Comparison of ENCODE assay signal across 23 mouse cellular contexts in genomic region chr10:39468576-39468975, GRCm38 (mm10).
DNase-seq lines count a peak whose midpoint lies in the region; ATAC-seq and TF ChIP-seq lines count a peak whose summit lies in the region.
"Had no signal": no experiment of that assay in that cellular context is flagged by ENCODE, and none has a peak within 500 bp of the region (broad histone marks: within the 10 kb centered on the region; RNA-seq: fewer than 3 reads in every experiment).

No protein-coding gene starts in this region.

- no peak overlapping the region for H3K4me3 ChIP-seq in thymus, adult 2 months (ENCODE audit: control insufficient read depth, insufficient read depth, low read length)
- no peak overlapping the region for H3K4me3 ChIP-seq in forebrain, embryonic 10.5 days
- H3K4me3 ChIP-seq: embryonic facial prominence, embryonic 10.5 days; embryonic facial prominence, embryonic 12.5 days; forebrain, embryonic 12.5 days had no signal

- 65% methylated on average over 3 of the region's 3 CpGs for WGBS in thymus, adult 2 months
- 81% methylated on average over 3 of the region's 3 CpGs for WGBS in forebrain, embryonic 10.5 days

- H3K27me3 ChIP-seq in thymus, adult 2 months (ENCODE audit: control insufficient read depth, insufficient read depth, low read length) = no peaks in the 10 kb centered on the region
- H3K27me3 ChIP-seq in forebrain, embryonic 10.5 days (ENCODE audit: poor library complexity, severe bottlenecking) = no peaks in the 10 kb centered on the region
- H3K27me3 ChIP-seq: CH12.LX; embryonic facial prominence, embryonic 12.5 days; forebrain, embryonic 12.5 days; Patski had no signal

- H3K9me3 ChIP-seq in forebrain, embryonic 10.5 days = no peaks in the 10 kb centered on the region
- H3K9me3 ChIP-seq: embryonic facial prominence, embryonic 10.5 days; embryonic facial prominence, embryonic 12.5 days; forebrain, embryonic 12.5 days; G1E had no signal

- no peak for DNase-seq in thymus, adult 2 months
- DNase-seq in thymus, postnatal 10 days (ENCODE audit: low spot score in 2 of 2) = no peak
- peak; percentile 39 for DNase-seq in thymus, postnatal 14 days
- DNase-seq in thymus, adult 18-20 months = no peak
- peak; percentile 71 for DNase-seq in induced T-regulatory cell, adult 2 months (ENCODE audit: low read depth)
- no peak for DNase-seq in forebrain, embryonic 10.5 days (ENCODE audit: extremely low spot score, low spot score)
- DNase-seq: adrenal gland, adult 8-10 months; adrenal gland, postnatal 14 days; adrenal gland, postnatal 36 days; cerebellum, adult 11-12 months; cerebellum, adult 2 months; cerebellum, adult 9-10 months; cerebellum, postnatal 10 days; cerebellum, postnatal 25 days had no signal

- peak; percentile 7 for ATAC-seq in CD4-positive, CD25-positive, alpha-beta regulatory T cell, adult 4 months
- ATAC-seq: forebrain, embryonic 14.5 days; forebrain, embryonic 16.5 days had no signal

- peaks cover 30% of the 10 kb centered on the region for H3K4me1 ChIP-seq in thymus, adult 2 months (replicated peaks; ENCODE audit: control insufficient read depth, insufficient read depth, low read length)
- peaks cover 7% of the 10 kb centered on the region; the same call in 1 of the 2 replicates for H3K4me1 ChIP-seq in forebrain, embryonic 10.5 days

- no peak for TF ChIP-seq CTCF in thymus, adult 2 months (IDR thresholded peaks at IDR 0.05; ENCODE audit: borderline replicate concordance, control insufficient read depth, extremely low read depth, insufficient read depth, low read length, poor library complexity)

- no peak for TF ChIP-seq POLR2A in thymus, adult 2 months (IDR thresholded peaks at IDR 0.05; ENCODE audit: control insufficient read depth, extremely low read depth, insufficient read depth, low read length, poor library complexity)

- peak overlapping the region; percentile 38; the same call in 1 of the 2 replicates for H3K27ac ChIP-seq in thymus, adult 2 months (ENCODE audit: control insufficient read depth, insufficient read depth, low read length)
- H3K27ac ChIP-seq in forebrain, embryonic 10.5 days = no peak overlapping the region
- H3K27ac ChIP-seq: embryonic facial prominence, embryonic 10.5 days; embryonic facial prominence, embryonic 12.5 days; forebrain, embryonic 12.5 days had no signal

- H3K36me3 ChIP-seq in thymus, adult 2 months (ENCODE audit: control insufficient read depth, insufficient read depth, low read length) = no peaks in the 10 kb centered on the region
- H3K36me3 ChIP-seq in forebrain, embryonic 10.5 days (replicated peaks) = peaks cover 4% of the 10 kb centered on the region; the same call in 1 of the 2 replicates
- H3K36me3 ChIP-seq: embryonic facial prominence, embryonic 12.5 days; forebrain, embryonic 12.5 days had no signal

Comparison
In these comparisons a context has a peak if more than half of its experiments do, and no peak if none do; other contexts are left out.
1. DNase-seq: peak in thymus, postnatal 14 days (single experiment) and induced T-regulatory cell, adult 2 months (single experiment); none in thymus, adult 2 months (single experiment), thymus, postnatal 10 days (0 of 2), thymus, adult 18-20 months (0 of 2) and forebrain, embryonic 10.5 days (single experiment).